ENCODE assay signal across 18 mouse cellular contexts in the genomic region with DNA sequence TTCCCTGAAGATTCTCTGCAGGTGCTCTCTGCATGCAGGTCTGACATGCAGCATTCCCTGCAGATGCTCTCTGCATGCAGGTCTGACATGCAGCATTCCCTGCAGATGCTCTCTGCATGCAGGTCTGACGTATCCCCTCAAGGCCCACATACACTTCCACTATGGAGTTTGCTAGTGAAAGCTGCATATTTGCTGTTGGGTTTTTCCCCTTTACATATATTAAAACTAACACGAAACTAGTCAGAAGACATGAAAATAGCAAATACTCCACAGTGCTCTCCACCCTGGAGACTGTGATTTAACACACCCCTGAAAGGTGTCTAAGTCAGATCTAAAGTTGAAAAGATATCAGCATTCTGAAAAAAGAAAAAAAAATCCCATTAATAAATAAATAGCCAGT. TPM values are rescaled to one million over a fixed set of nuclear protein-coding genes. Genes with fewer than 3 reads are reported as not detected.
DNase-seq lines count a peak whose midpoint lies in the region; ATAC-seq and TF ChIP-seq lines count a peak whose summit lies in the region.
"Had no signal": no experiment of that assay in that cellular context is flagged by ENCODE, and none has a peak within 500 bp of the region (broad histone marks: within the 10 kb centered on the region; RNA-seq: fewer than 3 reads in every experiment).

No protein-coding gene starts in this region.

- no peak for TF ChIP-seq CTCF in midbrain, postnatal 0 days (IDR thresholded peaks at IDR 0.05)
- no peak for TF ChIP-seq CTCF in stomach, postnatal 0 days (IDR thresholded peaks at IDR 0.05; ENCODE audit: low read depth)

- TF ChIP-seq EP300 in stomach, postnatal 0 days (optimal IDR thresholded peaks at IDR 0.05): no peak

- H3K4me2 ChIP-seq in hindbrain, embryonic 12.5 days (replicated peaks): 0 out of 2 replicates have a peak overlapping the region, but pooled peaks have one; percentile 13
- H3K4me2 ChIP-seq in midbrain, embryonic 13.5 days (replicated peaks): peak overlapping the region; percentile 25
- no peak overlapping the region for H3K4me2 ChIP-seq in midbrain, postnatal 0 days (ENCODE audit: low read depth, low read length, poor library complexity, severe bottlenecking)
- peak overlapping the region; percentile 63 for H3K4me2 ChIP-seq in neural tube, embryonic 13.5 days
- H3K4me2 ChIP-seq in stomach, postnatal 0 days (replicated peaks; ENCODE audit: low read depth): no peak overlapping the region

- ATAC-seq in hindbrain, embryonic 12.5 days (ENCODE audit: low FRiP score): no peak
- ATAC-seq in midbrain, embryonic 13.5 days: no peak
- no peak for ATAC-seq in midbrain, postnatal 0 days (ENCODE audit: low FRiP score)
- no peak for ATAC-seq in neural tube, embryonic 13.5 days (ENCODE audit: low read depth)
- no peak for ATAC-seq in stomach, postnatal 0 days (ENCODE audit: low FRiP score, low TSS enrichment)
- ATAC-seq in activated CD4-positive, CD25-positive, alpha-beta regulatory T cell, adult 4 months: no peak
- ATAC-seq: forebrain, embryonic 15.5 days had no signal

- H3K4me1 ChIP-seq in hindbrain, embryonic 12.5 days: peaks cover 16% of the 10 kb centered on the region
- H3K4me1 ChIP-seq in hindbrain, embryonic 10.5 days (replicated peaks): peaks cover 29% of the 10 kb centered on the region
- H3K4me1 ChIP-seq in midbrain, embryonic 13.5 days (replicated peaks): peaks cover 30% of the 10 kb centered on the region
- H3K4me1 ChIP-seq in midbrain, postnatal 0 days (ENCODE audit: insufficient read depth, low read length): peaks cover 16% of the 10 kb centered on the region; the same call in 1 of the 2 replicates
- H3K4me1 ChIP-seq in neural tube, embryonic 13.5 days (replicated peaks): peaks cover 36% of the 10 kb centered on the region
- no peaks in the 10 kb centered on the region for H3K4me1 ChIP-seq in stomach, postnatal 0 days (replicated peaks; ENCODE audit: control insufficient read depth, insufficient read depth)

- H3K9ac ChIP-seq in hindbrain, embryonic 12.5 days: no peak overlapping the region
- peak overlapping the region; percentile 48 for H3K9ac ChIP-seq in midbrain, embryonic 13.5 days (replicated peaks)
- H3K9ac ChIP-seq in midbrain, postnatal 0 days (replicated peaks; ENCODE audit: low read length, poor library complexity, severe bottlenecking): no peak overlapping the region
- 0 out of 2 replicates have a peak overlapping the region, but pooled peaks have one; percentile 54 for H3K9ac ChIP-seq in neural tube, embryonic 13.5 days
- no peak overlapping the region for H3K9ac ChIP-seq in stomach, postnatal 0 days (ENCODE audit: low read length)
- H3K9ac ChIP-seq: forebrain, embryonic 15.5 days had no signal

- no peak overlapping the region for H3K27ac ChIP-seq in hindbrain, embryonic 12.5 days
- H3K27ac ChIP-seq in hindbrain, embryonic 10.5 days: no peak overlapping the region
- 0 out of 2 replicates have a peak overlapping the region, but pooled peaks have one; percentile 14 for H3K27ac ChIP-seq in midbrain, embryonic 13.5 days
- H3K27ac ChIP-seq in midbrain, postnatal 0 days (ENCODE audit: low read depth, low read length): no peak overlapping the region
- H3K27ac ChIP-seq in neural tube, embryonic 13.5 days (replicated peaks): no peak overlapping the region
- no peak overlapping the region for H3K27ac ChIP-seq in stomach, postnatal 0 days (replicated peaks)
- H3K27ac ChIP-seq: embryonic facial prominence, embryonic 10.5 days; forebrain, embryonic 15.5 days had no signal

- no peaks in the 10 kb centered on the region for H3K36me3 ChIP-seq in hindbrain, embryonic 12.5 days
- no peaks in the 10 kb centered on the region for H3K36me3 ChIP-seq in hindbrain, embryonic 10.5 days
- H3K36me3 ChIP-seq in midbrain, embryonic 13.5 days: no peaks in the 10 kb centered on the region
- no peaks in the 10 kb centered on the region for H3K36me3 ChIP-seq in midbrain, postnatal 0 days (ENCODE audit: insufficient read depth, low read length)
- H3K36me3 ChIP-seq in neural tube, embryonic 13.5 days: no peaks in the 10 kb centered on the region
- H3K36me3 ChIP-seq in stomach, postnatal 0 days (ENCODE audit: control insufficient read depth, insufficient read depth, low read length): no peaks in the 10 kb centered on the region
- H3K36me3 ChIP-seq: forebrain, embryonic 15.5 days had no signal

- DNase-seq in hindbrain, embryonic 10.5 days (ENCODE audit: low spot score): no peak
- no peak for DNase-seq in midbrain, postnatal 0 days (ENCODE audit: low spot score)
- peak; percentile 41 for DNase-seq in A20 (ENCODE audit: low read depth, low spot score)
- no peak for DNase-seq in stomach, postnatal 0 days (ENCODE audit: low spot score)
- DNase-seq: adrenal gland, adult 8-10 months; adrenal gland, postnatal 36 days; cerebellum, adult 2 months; cerebellum, postnatal 10 days; gastrocnemius, postnatal 36 days; heart, adult 11 months; heart, postnatal 10 days; heart, postnatal 4 days had no signal

- no peaks in the 10 kb centered on the region for H3K27me3 ChIP-seq in hindbrain, embryonic 12.5 days
- no peaks in the 10 kb centered on the region for H3K27me3 ChIP-seq in hindbrain, embryonic 10.5 days (ENCODE audit: insufficient read depth, poor library complexity, severe bottlenecking)
- no peaks in the 10 kb centered on the region for H3K27me3 ChIP-seq in midbrain, embryonic 13.5 days
- H3K27me3 ChIP-seq in midbrain, postnatal 0 days (ENCODE audit: insufficient read depth, low read length): no peaks in the 10 kb centered on the region
- no peaks in the 10 kb centered on the region for H3K27me3 ChIP-seq in neural tube, embryonic 13.5 days
- H3K27me3 ChIP-seq in stomach, postnatal 0 days (ENCODE audit: control insufficient read depth, insufficient read depth, low read length): no peaks in the 10 kb centered on the region
- H3K27me3 ChIP-seq: forebrain, embryonic 15.5 days had no signal

- no peak overlapping the region for H3K4me3 ChIP-seq in hindbrain, embryonic 12.5 days
- H3K4me3 ChIP-seq in hindbrain, embryonic 10.5 days: no peak overlapping the region
- no peak overlapping the region for H3K4me3 ChIP-seq in midbrain, embryonic 13.5 days (replicated peaks)
- no peak overlapping the region for H3K4me3 ChIP-seq in midbrain, postnatal 0 days (ENCODE audit: low read depth, low read length)
- H3K4me3 ChIP-seq in neural tube, embryonic 13.5 days: no peak overlapping the region
- H3K4me3 ChIP-seq in stomach, postnatal 0 days (ENCODE audit: low read depth, low read length): no peak overlapping the region

- no peaks in the 10 kb centered on the region for H3K9me3 ChIP-seq in hindbrain, embryonic 12.5 days (replicated peaks)
- no peaks in the 10 kb centered on the region for H3K9me3 ChIP-seq in hindbrain, embryonic 10.5 days
- no peaks in the 10 kb centered on the region for H3K9me3 ChIP-seq in midbrain, embryonic 13.5 days
- no peaks in the 10 kb centered on the region for H3K9me3 ChIP-seq in midbrain, postnatal 0 days (ENCODE audit: low read length)
- H3K9me3 ChIP-seq in neural tube, embryonic 13.5 days: no peaks in the 10 kb centered on the region
- H3K9me3 ChIP-seq in stomach, postnatal 0 days (ENCODE audit: control insufficient read depth, low read length): no peaks in the 10 kb centered on the region
- H3K9me3 ChIP-seq: embryonic facial prominence, embryonic 10.5 days; forebrain, embryonic 15.5 days had no signal

- WGBS in hindbrain, embryonic 12.5 days: 78% methylated on average over 2 of the region's 2 CpGs
- WGBS in hindbrain, embryonic 10.5 days: 86% methylated on average over 2 of the region's 2 CpGs
- WGBS in midbrain, embryonic 13.5 days: 72% methylated on average over 2 of the region's 2 CpGs
- WGBS in midbrain, postnatal 0 days: 55% methylated on average over 2 of the region's 2 CpGs
- 61% methylated on average over 2 of the region's 2 CpGs for WGBS in neural tube, embryonic 13.5 days
- 82% methylated on average over 2 of the region's 2 CpGs for WGBS in stomach, postnatal 0 days

RNA-seq across cellular contexts. Expression of a gene that starts 2.8 kb away (rescaled TPM):
- 20.2 and 22.3 TPM in 2 replicates for polyA plus RNA-seq in hindbrain, embryonic 12.5 days (2016; fragmentation: Nextera tagmentation; extraction: Ambion mirVana)
- polyA plus RNA-seq in hindbrain, embryonic 10.5 days (2016; fragmentation: Nextera tagmentation; extraction: Ambion mirVana): 14.4 and 15.9 TPM in 2 replicates
- 18.3 and 21.2 TPM in 2 replicates for polyA plus RNA-seq in midbrain, embryonic 13.5 days (2015; fragmentation: Nextera tagmentation; extraction: Ambion mirVana)
- total RNA-seq in midbrain, postnatal 0 days (2014; rRNA removed): 19.1 and 25.6 TPM in 2 replicates
- polyA plus RNA-seq in midbrain, postnatal 0 days (2015; fragmentation: Nextera tagmentation; extraction: Ambion mirVana): 9.7 and 10.9 TPM in 2 replicates
- polyA plus RNA-seq in neural tube, embryonic 13.5 days (2015; fragmentation: Nextera tagmentation; extraction: Ambion mirVana): 17.3 and 19.5 TPM in 2 replicates
- polyA plus RNA-seq in stomach, postnatal 0 days (2015; fragmentation: Nextera tagmentation; extraction: Ambion mirVana): 4.7 and 5.0 TPM in 2 replicates
- polyA plus RNA-seq in activated CD4-positive, CD25-positive, alpha-beta regulatory T cell, adult 4 months (2017; shearing (Covaris generic)): 10 to 100 TPM; 27.6 to 31.4 TPM

Comparison
In these comparisons a context has a peak if more than half of its experiments do, and no peak if none do; other contexts are left out.
1. H3K4me2 ChIP-seq: peak in hindbrain, embryonic 12.5 days (single experiment), midbrain, embryonic 13.5 days (single experiment) and neural tube, embryonic 13.5 days (single experiment); none in midbrain, postnatal 0 days (single experiment) and stomach, postnatal 0 days (single experiment).
2. H3K9ac ChIP-seq: peak in midbrain, embryonic 13.5 days (single experiment) and neural tube, embryonic 13.5 days (single experiment); none in hindbrain, embryonic 12.5 days (single experiment), midbrain, postnatal 0 days (single experiment) and stomach, postnatal 0 days (single experiment).